Mouse (Mus musculus): Measurements from ENCODE around the gene Kcns1.

DNA sequence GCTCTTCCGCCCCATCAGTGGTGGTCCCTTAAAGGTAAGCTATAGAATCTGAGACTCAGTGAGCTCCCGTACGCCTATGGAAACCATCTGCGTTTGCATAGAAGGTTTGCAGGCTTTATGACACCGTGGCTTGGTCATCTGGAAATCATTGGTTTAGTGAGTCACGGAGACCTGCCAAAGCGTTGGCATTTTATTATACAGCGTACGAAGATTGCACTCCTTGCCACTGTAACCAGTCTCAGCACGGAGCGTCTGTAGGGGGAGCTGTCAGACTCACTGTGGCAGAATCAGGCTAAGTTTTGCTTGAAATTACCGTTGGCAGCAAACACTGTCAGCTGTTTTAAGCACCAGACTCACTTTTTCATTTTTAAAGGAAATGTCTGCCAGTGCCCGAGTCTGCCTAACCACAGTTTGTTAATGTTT is 44.4 kb downstream of the Kcns1 start:
- TF ChIP-seq CTCF (IDR thresholded peaks at IDR 0.05; ENCODE audit: extremely low read depth, insufficient read depth, insufficient read length, insufficient replicate concordance) (peak; percentile 15; the same call in 1 of the 2 replicates), POLR2A (IDR thresholded peaks at IDR 0.05; ENCODE audit: low read depth, low read length) (no peak)
